Mouse (Mus musculus) liver, adult 2 months (tissue): ENCODE measurements around the gene Prdm10. TPM values are rescaled to one million over a fixed set of nuclear protein-coding genes. Genes with fewer than 3 reads are reported as not detected.

Experiments
- DNase-seq: peaks from one replicate; pipeline ENCODE4 v3.0.0-alpha.2; 2011; ENCODE audit warnings: low read depth, low spot score; ENCODE audit errors: extremely low read depth
- H3K27ac ChIP-seq: fragments of 200-500 bp; replicated peaks from 2 replicates; pipeline ENCODE4 v1.5.1; 2012; ENCODE audit warnings: low read depth, mild to moderate bottlenecking, control low read depth, inconsistent platforms, low read length; ENCODE audit not compliant: insufficient read depth
- H3K27me3 ChIP-seq: fragments of 200-500 bp; 2 replicates; pipeline ENCODE4 v1.6.1; 2012; ENCODE audit warnings: mild to moderate bottlenecking, moderate library complexity, low read length, inconsistent platforms; ENCODE audit not compliant: control insufficient read depth, insufficient read depth
- H3K36me3 ChIP-seq: fragments of 200-500 bp; 2 replicates; pipeline ENCODE4 v1.6.1; 2012; ENCODE audit warnings: low read length, inconsistent platforms; ENCODE audit not compliant: control insufficient read depth, insufficient read depth
- H3K4me1 ChIP-seq: fragments of 200-500 bp; 2 replicates; pipeline ENCODE4 v1.6.1; 2011; ENCODE audit warnings: low read length; ENCODE audit not compliant: control insufficient read depth, insufficient read depth
- H3K4me3 ChIP-seq: fragments of 200-500 bp; 2 replicates; pipeline ENCODE4 v1.5.1; 2011; ENCODE audit warnings: low read depth, mild to moderate bottlenecking, control low read depth, low read length, moderate library complexity; ENCODE audit not compliant: insufficient read depth
- H3K79me2 ChIP-seq: fragments of 200-500 bp; 2 replicates; pipeline ENCODE4 v1.6.1; 2012; ENCODE audit warnings: inconsistent platforms, mild to moderate bottlenecking, low read length, moderate library complexity; ENCODE audit not compliant: control insufficient read depth, insufficient read depth
- H3K9ac ChIP-seq: fragments of 200-500 bp; 2 replicates; pipeline ENCODE4 v1.6.1; 2012; ENCODE audit warnings: low read depth, mild to moderate bottlenecking, control low read depth, inconsistent platforms, low read length
- CTCF ChIP-seq: fragments of 200-500 bp; IDR thresholded peaks from 2 replicates; pipeline ENCODE4 v1.5.1; 2011; ENCODE audit warnings: low read depth, low read length, control low read depth
- POLR2A ChIP-seq: fragments of 200-500 bp; IDR thresholded peaks from 2 replicates; pipeline ENCODE4 v1.6.1; 2011; ENCODE audit warnings: low read length, control low read depth; ENCODE audit not compliant: insufficient read depth; ENCODE audit errors: extremely low read depth
- WGBS: fragments of 180-500 bp; shearing (Covaris S2); methylation state at CpG from one replicate; pipeline ENCODE4 v1.1.7; 2018; 5-methylcytosine and 5-hydroxymethylcytosine counted together
- polyA plus RNA-seq: library from polyadenylated mRNA; depleted of rRNA; stranded (reverse); fragments of >200 nt; gene quantifications from 2 replicates; pipeline ENCODE4 v1.2.3, GENCODE M21; 2012; rRNA removed
- total RNA-seq: library from RNA; depleted of rRNA; stranded (reverse); fragments of >200 nt; gene quantifications from 2 replicates; pipeline ENCODE4 v1.2.3, GENCODE M21; 2014; rRNA removed

Prdm10 gene
- total and polyA plus RNA-seq, 2 experiments: 2.7 to 4.8 TPM

- Histone ChIP-seq H3K36me3 (no peaks in the 10 kb centered on the region), H3K27ac (no peak overlapping the region)
- TF ChIP-seq CTCF: no peak
- TF ChIP-seq POLR2A: no peak
Measured at GRCm38 (mm10) chr9:31428971-31429370, 148.6 kb downstream of the Prdm10 start.

GRCm38 (mm10) chr9:31430011-31430410 lies 149.7 kb downstream of the Prdm10 start:
- 76% methylated on average over 9 of the region's 9 CpGs for WGBS
- Histone ChIP-seq H3K27me3 (no peaks in the 10 kb centered on the region), H3K4me1 (peaks cover 3% of the 10 kb centered on the region; the same call in 1 of the 2 replicates), H3K79me2 (no peaks in the 10 kb centered on the region), H3K36me3 (no peaks in the 10 kb centered on the region), H3K4me3 (no peak overlapping the region), H3K27ac (no peak overlapping the region), H3K9ac (no peak overlapping the region)
- DNase-seq: no peak
- TF ChIP-seq POLR2A (no peak), CTCF (no peak)

More at GRCm38 (mm10) chr9:31428971-31429370, 148.6 kb downstream of the Prdm10 start:
- Histone ChIP-seq H3K4me1 (peaks cover 3% of the 10 kb centered on the region; the same call in 1 of the 2 replicates), H3K27me3 (no peaks in the 10 kb centered on the region), H3K79me2 (no peaks in the 10 kb centered on the region), H3K9ac (no peak overlapping the region), H3K4me3 (no peak overlapping the region)
- DNase-seq: peak; percentile 82
- WGBS: 68% methylated on average over 7 of the region's 7 CpGs

Other genes with a start within 250 kb of the Prdm10 start
- gene Zbtb44, start 249.9 kb upstream of the Prdm10 start, total RNA-seq: 31.0 and 37.8 TPM in 2 replicates
- 4.5 and 5.4 TPM in 2 replicates for gene Zbtb44, start 249.9 kb upstream of the Prdm10 start, polyA plus RNA-seq
- gene St14, start 148.7 kb upstream of the Prdm10 start, total RNA-seq: 0.27 and 0.46 TPM in 2 replicates
- gene St14, start 148.7 kb upstream of the Prdm10 start, polyA plus RNA-seq: 0.31 and 0.37 TPM in 2 replicates
- gene Aplp2, start 68.7 kb upstream of the Prdm10 start, total RNA-seq: 195 and 214 TPM in 2 replicates
- 260 and 276 TPM in 2 replicates for gene Aplp2, start 68.7 kb upstream of the Prdm10 start, polyA plus RNA-seq
- 6.6 and 8.6 TPM in 2 replicates for gene Nfrkb, start 105.7 kb downstream of the Prdm10 start, total RNA-seq
- gene Nfrkb, start 105.7 kb downstream of the Prdm10 start, polyA plus RNA-seq: 5.6 and 8.2 TPM in 2 replicates
- gene Tmem45b, start 183.9 kb downstream of the Prdm10 start, total RNA-seq: 0.13 and 0.55 TPM in 2 replicates
- gene Tmem45b, start 183.9 kb downstream of the Prdm10 start, polyA plus RNA-seq: 0.37 and 0.73 TPM in 2 replicates